Mouse (Mus musculus): ENCODE results near the gene Rnase2b.

DNA sequence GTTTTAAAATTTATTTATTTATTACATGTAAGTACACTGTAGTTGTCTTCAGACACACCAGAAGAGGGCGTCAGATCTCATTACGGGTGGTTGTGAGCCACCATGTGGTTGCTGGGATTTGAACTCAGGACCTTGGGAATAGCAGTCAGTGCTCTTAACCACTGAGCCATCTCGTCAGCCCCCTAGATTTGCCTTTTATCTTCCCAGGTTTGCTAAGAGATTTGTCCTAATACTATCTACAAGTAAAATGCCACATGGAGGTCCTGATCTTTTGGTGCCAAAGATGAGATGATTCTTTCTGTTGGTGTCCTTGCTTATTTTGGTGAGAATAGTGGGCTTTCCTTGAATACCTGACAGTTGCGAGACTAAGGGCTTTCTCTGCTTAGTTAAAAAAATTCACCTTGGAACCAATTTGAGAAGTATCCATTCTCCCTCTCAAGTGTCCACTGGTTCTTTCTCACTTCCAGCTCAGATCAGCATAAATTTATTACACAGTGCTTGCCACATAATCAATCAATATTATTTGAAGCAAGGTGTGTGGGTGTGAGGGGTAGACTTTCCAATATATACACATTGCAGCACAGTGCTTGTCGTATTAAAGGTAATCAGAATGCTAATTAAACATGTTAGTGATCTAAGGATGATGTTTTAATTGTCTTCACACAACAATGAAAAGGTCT lies 5.9 kb upstream of the Rnase2b start:
- TF ChIP-seq TAL1 (IDR thresholded peaks at IDR 0.05; ENCODE audit: low read length) (no peak), GATA1 (IDR thresholded peaks at IDR 0.05; ENCODE audit: low read length) (no peak)
